Mouse (Mus musculus) lung, embryonic 14.5 days (tissue): Measurements from ENCODE around the gene Chchd10. TPM values are rescaled to one million over a fixed set of nuclear protein-coding genes. Genes with fewer than 3 reads are reported as not detected.

Source experiments
- ATAC-seq: fragments of 200-750 bp; cut with Nextera tagmentation; 2 replicates; pipeline ENCODE4 v1.8.0; 2017; ENCODE audit warnings: mild to moderate bottlenecking, moderate TSS enrichment, moderate library complexity; ENCODE audit not compliant: insufficient read depth
- DNase-seq: peaks from one replicate; pipeline ENCODE4 v3.0.0-alpha.2; 2015
- H3K27ac ChIP-seq: fragments of 300-500 bp; sonication (generic); 2 replicates; pipeline ENCODE4 v1.5.1; 2014; ENCODE audit warnings: low read depth, mild to moderate bottlenecking, moderate library complexity
- H3K27me3 ChIP-seq: fragments of 300-500 bp; sonication (generic); 2 replicates; pipeline ENCODE4 v1.6.1; 2014; ENCODE audit warnings: low read length, control low read depth; ENCODE audit not compliant: insufficient read depth
- H3K36me3 ChIP-seq: fragments of 300-500 bp; sonication (generic); 2 replicates; pipeline ENCODE4 v1.6.1; 2014; ENCODE audit warnings: control low read depth; ENCODE audit not compliant: insufficient read depth
- H3K4me1 ChIP-seq: fragments of 300-500 bp; sonication (generic); 2 replicates; pipeline ENCODE4 v1.6.1; 2014; ENCODE audit warnings: antibody characterized with exemption, control low read depth; ENCODE audit not compliant: insufficient read depth
- H3K4me2 ChIP-seq: fragments of 300-500 bp; sonication (generic); 2 replicates; pipeline ENCODE4 v1.6.1; 2014; ENCODE audit warnings: mild to moderate bottlenecking
- H3K4me3 ChIP-seq: fragments of 300-500 bp; sonication (generic); 2 replicates; pipeline ENCODE4 v1.5.1; 2014; ENCODE audit warnings: low read depth, low read length
- H3K9ac ChIP-seq: fragments of 300-500 bp; sonication (generic); 2 replicates; pipeline ENCODE4 v1.6.1; 2014
- H3K9me3 ChIP-seq: fragments of 300-500 bp; sonication (generic); 2 replicates; pipeline ENCODE4 v1.6.1; 2016; ENCODE audit warnings: low read depth, low read length, control low read depth
- CTCF ChIP-seq: IDR thresholded peaks from 2 replicates; pipeline ENCODE4 v1.5.1; 2016; ENCODE audit warnings: antibody characterized with exemption, low read depth
- WGBS: fragments of 180-500 bp; shearing (Covaris S2); extraction: QIAGEN DNeasy Blood & Tissue Kit; methylation state at CpG from one replicate; pipeline ENCODE4 v1.1.7; 2014; 5-methylcytosine and 5-hydroxymethylcytosine counted together
- polyA plus RNA-seq: library from polyadenylated mRNA; unstranded; fragments of >200 nt; fragmentation: Nextera tagmentation; extraction: Ambion mirVana; gene quantifications from 2 replicates; pipeline ENCODE4 v1.2.1, GENCODE M21; 2014

Gene Chchd10
- polyA plus RNA-seq, 1 experiment from 2014 or later = 24.3 TPM

- 76% methylated on average over 2 of the region's 2 CpGs for WGBS
- no peaks in the 10 kb centered on the region for H3K27me3 ChIP-seq
- TF ChIP-seq CTCF = no peak
- no peak overlapping the region for H3K4me3 ChIP-seq
- H3K9ac ChIP-seq = no peak overlapping the region
- peaks cover 85% of the 10 kb centered on the region for H3K36me3 ChIP-seq
- H3K4me1 ChIP-seq = no peaks in the 10 kb centered on the region
- DNase-seq = no peak
- H3K9me3 ChIP-seq = no peaks in the 10 kb centered on the region
- no peak overlapping the region for H3K4me2 ChIP-seq
- no peak overlapping the region for H3K27ac ChIP-seq
- ATAC-seq = no peak
Observed at GRCm38 (mm10) chr10:75910698-75911097, 22.2 kb upstream of the Chchd10 start.

GRCm38 (mm10) chr10:75913013-75913589 is 19.8 kb upstream of the Chchd10 start:
- peak; percentile 41; the same call in 1 of the 2 replicates for ATAC-seq
- Histone ChIP-seq H3K4me1 (no peaks in the 10 kb centered on the region), H3K36me3 (peaks cover 77% of the 10 kb centered on the region), H3K4me2 (no peak overlapping the region), H3K9ac (no peak overlapping the region), H3K9me3 (no peaks in the 10 kb centered on the region), H3K27ac (no peak overlapping the region), H3K4me3 (no peak overlapping the region), H3K27me3 (no peaks in the 10 kb centered on the region)
- DNase-seq = no peak
- WGBS = 51% methylated on average over 6 of the region's 6 CpGs
- TF ChIP-seq CTCF = no peak

GRCm38 (mm10) chr10:75915557-75915956 is 17.4 kb upstream of the Chchd10 start:
- DNase-seq (no peak), ATAC-seq (no peak)
- TF ChIP-seq CTCF = no peak
- Histone ChIP-seq H3K27me3 (no peaks in the 10 kb centered on the region), H3K4me1 (no peaks in the 10 kb centered on the region), H3K4me2 (no peak overlapping the region), H3K4me3 (no peak overlapping the region), H3K36me3 (peaks cover 69% of the 10 kb centered on the region), H3K27ac (no peak overlapping the region), H3K9ac (no peak overlapping the region), H3K9me3 (no peaks in the 10 kb centered on the region)
- WGBS = 78% methylated on average over 7 of the region's 7 CpGs

- DNase-seq = no peak
- no peak for TF ChIP-seq CTCF
- peaks cover 57% of the 10 kb centered on the region for H3K36me3 ChIP-seq
Observed at GRCm38 (mm10) chr10:75916840-75917239, 16.1 kb upstream of the Chchd10 start.

GRCm38 (mm10) chr10:75919026-75919425 is 13.9 kb upstream of the Chchd10 start:
- Histone ChIP-seq H3K27me3 (no peaks in the 10 kb centered on the region), H3K27ac (no peak overlapping the region), H3K4me2 (peak overlapping the region; percentile 12; the same call in 1 of the 2 replicates), H3K36me3 (peaks cover 47% of the 10 kb centered on the region), H3K9ac (no peak overlapping the region), H3K9me3 (no peaks in the 10 kb centered on the region), H3K4me3 (no peak overlapping the region), H3K4me1 (no peaks in the 10 kb centered on the region)
- ATAC-seq (no peak), DNase-seq (no peak)
- no peak for TF ChIP-seq CTCF
- WGBS = 65% methylated on average over 5 of the region's 5 CpGs

More at GRCm38 (mm10) chr10:75916840-75917239, 16.1 kb upstream of the Chchd10 start:
- Histone ChIP-seq H3K27ac (no peak overlapping the region), H3K4me1 (no peaks in the 10 kb centered on the region), H3K4me2 (no peak overlapping the region), H3K9ac (no peak overlapping the region), H3K4me3 (no peak overlapping the region), H3K9me3 (no peaks in the 10 kb centered on the region), H3K27me3 (no peaks in the 10 kb centered on the region)
- 75% methylated on average over 8 of the region's 8 CpGs for WGBS
- ATAC-seq = no peak

- WGBS = under 1% methylated on average over 76 of the region's 76 CpGs
- DNase-seq (peak; percentile 99), ATAC-seq (peak; percentile 93)
- no peaks in the 10 kb centered on the region for H3K4me1 ChIP-seq
- H3K9me3 ChIP-seq = no peaks in the 10 kb centered on the region
- no peaks in the 10 kb centered on the region for H3K27me3 ChIP-seq
- H3K36me3 ChIP-seq = peaks cover 45% of the 10 kb centered on the region
- peak within 1 kb of the TSS; percentile 94 for H3K27ac ChIP-seq
- TF ChIP-seq CTCF = no peak
- peak within 1 kb of the TSS; percentile 94 for H3K9ac ChIP-seq
- peak within 1 kb of the TSS; percentile 94 for H3K4me3 ChIP-seq
- peak within 1 kb of the TSS; percentile 91 for H3K4me2 ChIP-seq
Observed at GRCm38 (mm10) chr10:75921026-75921725, 11.8 kb upstream of the Chchd10 start, which contains the start of gene Smarcb1. Gene Smarcb1 (minus strand): TSS chr10:75921617.
